Mouse (Mus musculus) heart, adult 9 months (tissue): Measurements from ENCODE around the gene Defb41.
"Not testable (repeated sequence)": the region's sequence is repeated elsewhere in the genome, so short reads cannot be mapped to it uniquely, and the experiment has no call there.

ENCODE experiments used
- DNase-seq, 2 experiments: peaks; one replicate each; pipeline ENCODE4 v3.0.0; 2022; ENCODE audit warnings: low spot score in 2 of 2

Defb41 gene

DNA sequence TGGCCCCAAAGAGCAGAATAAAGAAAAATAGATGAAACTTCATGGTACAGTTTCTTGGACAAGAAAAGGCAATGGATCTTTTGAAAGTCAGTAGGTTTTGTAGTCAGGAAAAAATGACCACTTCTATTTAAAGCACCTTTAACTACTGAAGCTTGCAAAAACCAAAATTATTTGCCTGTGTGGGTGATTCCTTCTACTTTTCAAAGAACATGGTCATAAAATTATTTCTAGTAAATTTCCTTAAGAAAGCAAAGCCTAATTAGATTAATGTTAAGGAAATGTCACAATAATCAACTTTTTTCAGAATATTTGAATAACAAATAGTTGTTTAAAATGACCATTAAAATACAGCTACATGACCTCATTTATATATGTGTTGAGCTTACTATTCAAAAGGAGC is at the start of gene Defb41:
Defb41 (minus strand) TSS at position 101 of the 400 bp plus-strand sequence.
- DNase-seq = no peak

DNA sequence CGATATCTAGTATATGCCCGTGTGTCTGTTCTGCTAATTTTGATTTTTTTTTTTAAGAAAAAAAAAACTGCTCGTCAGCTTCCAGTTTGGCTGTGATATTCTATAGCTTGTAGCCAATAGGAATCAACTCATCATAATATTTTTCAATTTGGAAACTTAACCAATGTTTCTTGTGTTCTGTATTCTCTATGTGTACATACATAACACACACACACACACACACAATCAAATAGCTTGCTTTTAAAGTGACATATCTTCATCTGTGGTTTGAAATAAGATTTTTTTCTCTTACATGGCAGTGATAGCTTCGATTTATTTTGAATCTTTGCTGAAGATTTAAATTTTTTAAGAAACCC is 43.5 kb upstream of the Defb41 start:
- no peak for DNase-seq

DNA sequence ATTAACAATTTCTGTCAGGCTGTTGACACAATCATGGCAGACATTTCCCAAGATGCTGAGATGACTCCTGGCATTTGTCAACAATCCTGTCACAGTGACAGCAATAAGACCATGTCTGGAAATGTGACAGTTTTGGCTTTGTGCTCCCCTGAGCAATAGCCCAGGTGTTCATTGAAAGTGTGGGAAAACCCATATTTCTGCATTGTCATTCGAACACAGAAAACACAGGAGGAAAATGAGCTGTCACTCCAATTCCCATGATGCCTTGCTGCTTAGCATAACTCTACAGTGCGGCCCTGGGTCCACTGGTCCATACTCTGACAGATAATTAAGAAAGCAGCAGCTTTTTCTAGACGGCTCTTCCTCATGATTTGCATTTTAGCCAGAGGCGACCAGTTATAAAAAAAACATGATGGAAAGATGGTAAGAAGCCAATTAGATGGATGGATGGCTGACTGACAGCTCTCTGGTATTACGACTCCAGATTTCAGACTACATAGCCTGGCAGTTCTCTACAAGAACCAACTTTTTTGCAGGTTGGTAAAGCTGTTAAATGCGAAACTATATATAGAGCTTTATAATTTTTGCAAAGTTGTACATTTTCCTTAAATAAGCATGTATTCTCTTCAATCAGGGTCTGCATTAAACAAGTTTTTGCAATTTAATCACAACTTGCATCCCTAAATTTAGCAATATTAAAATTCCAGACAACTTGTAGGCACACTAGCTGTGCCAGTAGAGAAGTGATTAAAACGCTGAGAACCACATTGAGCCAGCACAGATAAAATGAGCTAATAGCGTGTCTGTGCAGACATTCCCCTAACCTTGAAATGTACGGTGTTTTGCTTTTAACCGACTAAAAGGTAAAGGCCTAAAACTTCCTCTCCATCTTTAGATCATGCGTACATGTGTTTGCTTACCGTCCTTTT is 42.9 kb upstream of the Defb41 start:
- DNase-seq = no peak

DNA sequence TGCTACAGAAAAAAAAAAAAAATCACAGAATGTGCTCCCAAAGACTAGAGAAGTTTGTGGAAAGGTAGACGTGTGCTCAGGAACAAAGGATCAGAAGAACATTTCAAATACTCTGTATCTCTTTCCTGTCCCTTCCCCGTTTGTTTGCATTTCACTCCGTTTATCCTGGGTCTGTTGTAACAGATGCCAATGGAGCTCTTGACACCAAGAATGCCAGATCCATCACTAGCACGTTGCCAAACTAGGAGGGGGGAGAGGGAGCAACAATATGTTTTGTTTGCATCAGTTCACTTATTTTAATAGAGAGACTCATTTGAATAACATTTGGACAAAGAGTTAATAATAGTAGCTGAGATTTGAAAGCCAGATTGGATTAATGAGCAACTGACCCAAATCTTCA is 27.6 kb upstream of the Defb41 start:
- no peak for DNase-seq

DNA sequence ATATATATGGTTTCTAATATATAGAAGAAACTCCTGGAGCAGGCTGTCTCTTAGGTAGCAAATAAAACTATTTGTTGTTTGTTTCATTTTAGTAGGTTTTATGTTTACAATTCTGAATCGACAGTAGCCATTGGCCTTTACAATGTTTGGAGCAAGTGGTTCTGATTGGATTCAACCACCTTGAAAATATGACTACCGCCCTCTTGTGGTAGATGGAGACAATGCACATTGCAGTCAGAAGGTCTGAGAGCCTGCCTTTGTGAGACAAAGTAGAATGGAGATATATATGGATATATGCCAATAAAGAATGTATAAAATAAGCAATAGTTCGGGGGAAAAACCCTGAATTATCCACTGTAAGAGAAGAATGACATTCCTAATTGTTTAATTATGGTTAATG is 23.9 kb upstream of the Defb41 start:
- no peak for DNase-seq

GRCm38 (mm10) chr1:18287371-18287770 is 22.4 kb upstream of the Defb41 start:
- DNase-seq = no peak

- no peak for DNase-seq
These were observed 6.2 kb upstream of the Defb41 start for GRCm38 (mm10) chr1:18271095-18271494.

- no peak for DNase-seq
These were observed 3.9 kb upstream of the Defb41 start for GRCm38 (mm10) chr1:18268845-18269244.

GRCm38 (mm10) chr1:18245801-18246580 is 18.9 kb downstream of the Defb41 start:
- DNase-seq = not testable (repeated sequence)

DNA sequence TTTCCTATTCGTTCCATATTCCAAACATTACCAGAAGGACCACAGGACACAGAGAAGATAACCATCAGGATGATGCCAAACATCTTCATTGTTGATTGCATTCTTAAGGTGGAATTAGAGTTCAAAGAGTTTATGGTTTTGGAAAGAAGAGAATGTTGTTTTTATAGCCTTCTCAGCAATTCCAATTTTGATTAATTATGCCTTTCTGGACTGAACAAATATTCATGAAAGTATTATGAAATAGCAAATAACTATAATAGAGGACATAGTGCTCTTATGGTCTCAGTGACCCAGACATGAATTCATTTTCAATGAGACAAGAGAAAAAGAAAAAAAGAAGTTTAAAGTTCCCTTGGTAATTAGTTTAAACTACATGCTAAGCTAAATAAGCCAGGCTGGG is 27.6 kb downstream of the Defb41 start, which contains the start of gene Defb18:
Defb18 (minus strand) TSS at position 101 of the 400 bp plus-strand sequence.
- DNase-seq = no peak

DNA sequence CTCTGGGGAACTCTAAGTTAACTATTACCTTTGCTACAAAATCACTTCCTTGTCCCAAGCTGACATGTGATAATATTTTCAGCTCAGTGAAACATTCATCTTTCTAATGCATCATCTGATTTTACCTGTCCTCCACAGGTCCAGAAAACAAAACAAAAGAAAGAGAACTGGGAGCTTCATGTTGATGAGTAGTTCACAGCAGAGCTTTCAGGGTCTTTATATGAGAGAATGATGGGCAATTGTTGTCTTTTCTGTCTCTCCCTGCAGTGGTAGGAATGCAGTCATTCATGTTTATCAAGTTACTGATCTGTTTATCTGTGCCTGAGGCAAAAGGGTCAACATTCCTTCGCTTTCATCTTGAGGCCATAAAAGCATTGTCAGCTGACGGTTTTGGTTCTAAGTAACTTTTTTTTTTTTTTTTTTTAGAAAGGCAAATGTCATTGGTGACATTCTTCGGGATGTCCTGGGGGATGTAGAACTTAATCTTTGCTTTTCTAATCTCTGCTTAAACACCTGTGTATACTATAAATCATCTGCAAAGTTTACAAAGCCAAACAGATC is 41.5 kb downstream of the Defb41 start:
- DNase-seq = no peak
